Mouse (Mus musculus): ENCODE results near the gene Commd6.
"Not testable (repeated sequence)": the region's sequence is repeated elsewhere in the genome, so short reads cannot be mapped to it uniquely, and the experiment has no call there.

The Commd6 gene

GRCm38 (mm10) chr14:101608519-101609368 is 31.7 kb downstream of the Commd6 start, which contains the start of gene Tbc1d4:
Gene Tbc1d4 (minus strand): TSS chr14:101609191.
- DNase-seq (ENCODE audit: low spot score): no peak

GRCm38 (mm10) chr14:101607631-101608518 is 32.6 kb downstream of the Commd6 start:
- no peak for DNase-seq (ENCODE audit: low spot score)

GRCm38 (mm10) chr14:101605843-101606242 is 34.6 kb downstream of the Commd6 start:
- no peak for DNase-seq (ENCODE audit: low spot score)

GRCm38 (mm10) chr14:101602851-101603250 is 37.6 kb downstream of the Commd6 start:
- DNase-seq (ENCODE audit: low spot score): no peak

GRCm38 (mm10) chr14:101597096-101597715 is 43.3 kb downstream of the Commd6 start:
- no peak for DNase-seq (ENCODE audit: low spot score)

- no peak for DNase-seq (ENCODE audit: low spot score)
Measured at GRCm38 (mm10) chr14:101596691-101597090, 43.8 kb downstream of the Commd6 start.

GRCm38 (mm10) chr14:101595301-101596080 is 45.0 kb downstream of the Commd6 start:
- DNase-seq (ENCODE audit: low spot score): no peak

- no peak for DNase-seq (ENCODE audit: low spot score)
Measured at GRCm38 (mm10) chr14:101594001-101594400, 46.5 kb downstream of the Commd6 start.

- DNase-seq (ENCODE audit: low spot score): no peak
Measured at GRCm38 (mm10) chr14:101593340-101593739, 47.1 kb downstream of the Commd6 start.

- DNase-seq (ENCODE audit: low spot score): no peak
Measured at GRCm38 (mm10) chr14:101591101-101591500, 49.4 kb downstream of the Commd6 start.

GRCm38 (mm10) chr14:101588209-101588991 is 52.1 kb downstream of the Commd6 start:
- DNase-seq (ENCODE audit: low spot score): not testable (repeated sequence)

GRCm38 (mm10) chr14:101587366-101588040 is 53.0 kb downstream of the Commd6 start:
- DNase-seq (ENCODE audit: low spot score): not testable (repeated sequence)

GRCm38 (mm10) chr14:101586096-101586495 is 54.4 kb downstream of the Commd6 start:
- no peak for DNase-seq (ENCODE audit: low spot score)
